ENCODE assay signal across 8 mouse cellular contexts in genomic region chr6:14207509-14207908, GRCm38 (mm10).
DNase-seq lines count a peak whose midpoint lies in the region; TF ChIP-seq lines count a peak whose summit lies in the region.
"Had no signal": no experiment of that assay in that cellular context is flagged by ENCODE, and none has a peak within 500 bp of the region (broad histone marks: within the 10 kb centered on the region; RNA-seq: fewer than 3 reads in every experiment).

No protein-coding gene starts in this region.

- H3K9me3 ChIP-seq in ES-E14 (ENCODE audit: control insufficient read depth, insufficient read depth, low read depth, low read length): no peaks in the 10 kb centered on the region
- H3K9me3 ChIP-seq: heart, embryonic 13.5 days had no signal

- H3K36me3 ChIP-seq in ES-E14 (ENCODE audit: control insufficient read depth, insufficient read depth, low read length, poor library complexity, severe bottlenecking): no peaks in the 10 kb centered on the region
- H3K36me3 ChIP-seq: heart, embryonic 13.5 days had no signal

- no peaks in the 10 kb centered on the region for H3K4me1 ChIP-seq in ES-E14 (ENCODE audit: control insufficient read depth in 2 of 2, insufficient read depth in 2 of 2, low read length in 2 of 2, poor library complexity in 1 of 2)
- H3K4me1 ChIP-seq: heart, embryonic 13.5 days had no signal

- in situ Hi-C loops in ES-E14 (cut with MboI; ENCODE audit: low sequenced_read_pairs in 2 of 2, unreplicated experiment in 2 of 2): no loop called here

- peak; percentile 76 for DNase-seq in A20 (ENCODE audit: low read depth, low spot score)
- peak; percentile 42 for DNase-seq in ES-E14 (ENCODE audit: low read depth, low spot score)
- DNase-seq in cerebellum, adult 9-10 months: peak; percentile 63
- peak; percentile 12 to 68 for DNase-seq in frontal cortex, adult 2 months (ENCODE audit: extremely low spot score in 1 of 2, low spot score in 1 of 2)
- peak; percentile 50 for DNase-seq in layer of hippocampus, adult 11-12 months (ENCODE audit: low spot score)
- DNase-seq in lung, postnatal 25 days (ENCODE audit: low spot score): peak; percentile 16
- DNase-seq in right cerebral cortex, adult 2 months (ENCODE audit: low spot score in 2 of 2): peak; percentile 43 to 51

- no peak overlapping the region for H3K27ac ChIP-seq in ES-E14 (ENCODE audit: insufficient read depth, low read depth, low read length, poor library complexity, severe bottlenecking)
- H3K27ac ChIP-seq: heart, embryonic 13.5 days had no signal

- no peak overlapping the region for H3K4me3 ChIP-seq in ES-E14 (ENCODE audit: insufficient read depth in 1 of 2, low read depth in 1 of 2, low read length in 2 of 2, poor library complexity in 1 of 2, severe bottlenecking in 1 of 2)
- H3K4me3 ChIP-seq: heart, embryonic 13.5 days had no signal

- H3K9ac ChIP-seq in ES-E14 (ENCODE audit: insufficient read depth, low read depth, low read length, poor library complexity, severe bottlenecking): no peak overlapping the region
- H3K9ac ChIP-seq: heart, embryonic 13.5 days had no signal

TF ChIP-seq in ES-E14, 5 proteins besides CTCF, POLR2A, EP300 and RAD21:
- TF ChIP-seq ZNF384 (IDR thresholded peaks at IDR 0.05; ENCODE audit: low read depth, low read length): no peak
- TF ChIP-seq ZC3H11A (IDR thresholded peaks at IDR 0.05; ENCODE audit: borderline replicate concordance, low read depth, low read length): peak; percentile 81; the same call in 1 of the 2 replicates

Comparison
In these comparisons a context has a peak if more than half of its experiments do, and no peak if none do; other contexts are left out.
1. DNase-seq: peak in every context shown above with its lines; median percentile 76 in A20; 63 in cerebellum, adult 9-10 months; 50 in layer of hippocampus, adult 11-12 months; 47 in right cerebral cortex, adult 2 months; 42 in ES-E14; 40 in frontal cortex, adult 2 months; 16 in lung, postnatal 25 days.